Mouse (Mus musculus): ENCODE data around the gene Ptk6.

DNA sequence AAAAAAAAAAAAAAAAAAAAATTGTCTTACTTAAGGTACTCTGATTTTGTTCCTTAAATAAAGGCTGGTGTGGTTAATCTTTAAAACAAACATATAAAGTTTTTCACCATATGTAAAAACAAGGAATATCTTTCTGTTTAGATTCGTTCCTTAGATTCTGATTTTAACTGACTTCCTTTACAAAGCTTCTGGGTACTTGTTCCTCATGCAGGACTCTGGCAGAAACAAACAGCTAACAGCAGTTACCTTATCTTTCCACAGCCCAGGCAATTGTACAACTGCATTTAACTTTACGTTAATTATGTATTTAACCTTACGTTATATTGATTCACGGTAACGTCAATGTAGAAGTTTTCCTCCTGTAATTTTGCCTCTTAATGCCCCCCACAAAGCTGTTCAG lies 36.1 kb downstream of the Ptk6 start:
- TF ChIP-seq TCF12 (IDR thresholded peaks at IDR 0.05; ENCODE audit: low read depth, low read length) = no peak
- TF ChIP-seq POLR2A (IDR thresholded peaks at IDR 0.05; ENCODE audit: low read depth, low read length) = no peak

Measured in CH12.LX (cell line).